Mouse (Mus musculus): ENCODE results near the gene Col19a1. TPM values are rescaled to one million over a fixed set of nuclear protein-coding genes. Genes with fewer than 3 reads are reported as not detected.

Col19a1 gene
- total RNA-seq, 1 experiment from 2014 or later = 0.55 TPM

- ATAC-seq (replicated peaks; ENCODE audit: low read depth, poor library complexity, severe bottlenecking) = no peak
These were observed 347.1 kb downstream of the Col19a1 start for GRCm38 (mm10) chr1:24240039-24240691.

DNA sequence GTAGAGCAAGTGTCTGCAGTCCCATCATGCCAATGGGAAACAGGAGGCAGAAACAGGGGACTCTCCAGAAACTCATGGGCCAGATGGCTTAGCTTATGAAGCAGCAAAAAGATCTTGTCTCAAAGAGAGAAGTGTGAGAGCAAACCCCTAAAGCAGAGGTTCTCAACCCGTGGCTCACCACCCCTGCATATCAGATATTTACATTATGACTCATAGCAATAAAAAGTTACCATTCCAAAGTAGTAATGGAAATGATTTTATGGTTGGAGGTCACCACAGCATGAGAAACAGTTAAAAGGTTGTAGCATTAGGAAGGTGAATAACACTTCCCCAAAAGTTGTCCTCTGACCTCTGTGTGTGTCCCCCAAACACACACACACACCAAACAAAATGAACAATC lies 350.9 kb downstream of the Col19a1 start:
- ATAC-seq (replicated peaks; ENCODE audit: low read depth, poor library complexity, severe bottlenecking) = no peak

DNA sequence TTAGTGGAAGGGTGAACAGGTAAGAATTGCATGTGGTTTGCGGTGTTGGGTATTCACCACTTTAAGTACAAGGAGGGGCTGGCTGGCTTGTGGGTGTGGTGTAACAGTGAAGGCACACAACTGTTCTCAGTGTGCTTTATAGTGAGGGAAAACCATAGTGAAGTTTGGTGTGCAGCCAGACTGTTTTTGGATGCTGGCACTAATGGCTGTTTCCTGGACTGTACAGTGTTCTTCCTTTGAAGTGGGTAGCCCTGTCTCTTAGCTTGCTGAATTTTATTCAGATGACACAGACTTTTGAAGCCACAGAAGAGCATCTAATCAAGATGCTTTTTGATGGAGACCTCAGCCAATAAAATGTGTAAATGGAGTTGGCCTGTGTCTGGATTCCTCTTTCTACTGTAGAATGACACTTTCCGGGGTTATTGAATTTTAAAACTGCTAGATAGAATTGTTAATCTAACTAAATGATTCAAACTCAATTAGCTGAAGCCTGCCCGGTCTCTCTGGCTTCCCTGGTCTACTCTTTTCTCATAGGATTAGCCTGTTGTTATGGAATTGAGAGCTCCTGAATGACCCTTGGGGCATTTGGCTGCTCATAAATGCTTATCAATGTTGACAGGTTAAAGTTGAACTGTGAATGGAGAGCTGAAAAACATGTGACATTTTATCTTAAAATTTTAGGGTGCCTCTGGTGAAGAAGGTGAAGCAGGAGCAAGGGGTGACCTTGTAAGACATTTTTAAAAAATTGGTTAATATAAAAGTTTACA lies 355.6 kb downstream of the Col19a1 start:
- no peak for ATAC-seq (replicated peaks; ENCODE audit: low read depth, poor library complexity, severe bottlenecking)

DNA sequence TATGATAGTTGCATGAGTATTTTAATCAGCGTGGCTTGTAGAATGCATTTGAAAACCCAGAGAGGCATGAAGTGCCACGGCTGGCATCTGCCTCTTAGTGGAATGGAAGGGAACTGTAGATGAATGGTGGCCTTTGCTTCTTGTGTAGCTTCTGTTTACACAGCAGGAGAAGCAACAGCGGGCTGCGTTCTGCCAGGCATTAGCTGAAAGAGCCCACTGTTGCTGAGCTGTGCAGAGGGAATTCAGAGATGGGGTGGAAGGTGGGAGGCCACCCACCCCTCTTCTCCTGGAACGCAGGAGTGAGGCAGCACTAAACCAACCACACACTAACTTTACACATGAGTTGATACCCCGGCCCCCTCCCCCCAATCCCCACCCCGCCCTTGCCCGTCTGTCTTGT lies 356.8 kb downstream of the Col19a1 start:
- ATAC-seq (replicated peaks; ENCODE audit: low read depth, poor library complexity, severe bottlenecking) = no peak

GRCm38 (mm10) chr1:24229552-24229951 lies 357.7 kb downstream of the Col19a1 start:
- no peak for ATAC-seq (replicated peaks; ENCODE audit: low read depth, poor library complexity, severe bottlenecking)

- ATAC-seq (replicated peaks; ENCODE audit: low read depth, poor library complexity, severe bottlenecking) = no peak
These were observed 360.1 kb downstream of the Col19a1 start for GRCm38 (mm10) chr1:24226941-24227711.

- ATAC-seq (replicated peaks; ENCODE audit: low read depth, poor library complexity, severe bottlenecking) = no peak
These were observed 361.3 kb downstream of the Col19a1 start for GRCm38 (mm10) chr1:24225825-24226526.

- no peak for ATAC-seq (replicated peaks; ENCODE audit: low read depth, poor library complexity, severe bottlenecking)
These were observed 364.2 kb downstream of the Col19a1 start for GRCm38 (mm10) chr1:24222981-24223612.

- ATAC-seq (replicated peaks; ENCODE audit: low read depth, poor library complexity, severe bottlenecking) = no peak
These were observed 365.0 kb downstream of the Col19a1 start for GRCm38 (mm10) chr1:24222231-24222630.

DNA sequence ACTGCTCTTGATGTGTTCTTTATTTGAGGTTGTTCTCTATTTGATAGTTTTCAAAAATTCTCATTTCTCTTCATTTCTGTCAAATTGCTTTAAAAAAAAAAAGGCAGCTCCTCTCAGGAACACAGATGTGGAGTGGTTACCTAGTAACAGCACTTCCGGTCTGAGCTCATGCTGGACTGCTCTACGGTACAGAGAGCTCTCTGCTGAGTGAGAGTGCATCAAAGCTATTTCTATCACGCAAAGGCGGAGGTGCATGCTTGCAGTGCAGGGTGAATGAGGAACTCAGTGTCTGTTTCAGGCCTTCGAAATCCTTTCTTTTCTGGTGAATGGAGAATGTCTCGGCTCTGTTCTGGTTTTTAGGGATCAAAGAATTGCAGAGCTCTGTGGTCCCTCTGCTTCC lies 368.2 kb downstream of the Col19a1 start:
- no peak for ATAC-seq (replicated peaks; ENCODE audit: low read depth, poor library complexity, severe bottlenecking)

Other genes with a start within 250 kb of the Col19a1 start
- gene Lmbrd1, start 91.2 kb upstream of the Col19a1 start, total RNA-seq (2017) = 17.3 and 23.2 TPM in 2 replicates

Data from common myeloid progenitor, adult 5-6 weeks (primary cell).